Mouse (Mus musculus) lung, postnatal 10 days (tissue): ENCODE data around the gene Arhgap23.

ENCODE experiments used
- DNase-seq: peaks from one replicate; pipeline ENCODE4 v3.0.0; 2021

Gene Arhgap23

GRCm38 (mm10) chr11:97415330-97415711, at the start of gene Arhgap23:
Arhgap23 (plus strand) TSS chr11:97415533.
- DNase-seq = peak; percentile 73

- DNase-seq = no peak
These were observed 49.8 kb upstream of the Arhgap23 start for GRCm38 (mm10) chr11:97365556-97365955.

- no peak for DNase-seq
These were observed 46.8 kb upstream of the Arhgap23 start for GRCm38 (mm10) chr11:97368501-97368900.

GRCm38 (mm10) chr11:97370329-97371091, 44.8 kb upstream of the Arhgap23 start:
- DNase-seq = peak; percentile 45

GRCm38 (mm10) chr11:97372159-97372864, 43.0 kb upstream of the Arhgap23 start:
- no peak for DNase-seq

GRCm38 (mm10) chr11:97373402-97373801, 41.9 kb upstream of the Arhgap23 start:
- no peak for DNase-seq

- no peak for DNase-seq
These were observed 35.3 kb upstream of the Arhgap23 start for GRCm38 (mm10) chr11:97380036-97380435.

GRCm38 (mm10) chr11:97383017-97383416, 32.3 kb upstream of the Arhgap23 start:
- no peak for DNase-seq

- no peak for DNase-seq
These were observed 31.6 kb upstream of the Arhgap23 start for GRCm38 (mm10) chr11:97383764-97384163.

- DNase-seq = no peak
These were observed 27.5 kb upstream of the Arhgap23 start for GRCm38 (mm10) chr11:97387811-97388210.

- DNase-seq = peak; percentile 64
These were observed 26.2 kb upstream of the Arhgap23 start for GRCm38 (mm10) chr11:97389127-97389526.

- DNase-seq = no peak
These were observed 21.7 kb upstream of the Arhgap23 start for GRCm38 (mm10) chr11:97393658-97394057.

- DNase-seq = no peak
These were observed 21.2 kb upstream of the Arhgap23 start for GRCm38 (mm10) chr11:97394146-97394545.

- DNase-seq = no peak
These were observed 16.8 kb upstream of the Arhgap23 start for GRCm38 (mm10) chr11:97398506-97398905.

- peak; percentile 93 for DNase-seq
These were observed 15.2 kb upstream of the Arhgap23 start for GRCm38 (mm10) chr11:97399958-97400710.

- no peak for DNase-seq
These were observed 14.3 kb upstream of the Arhgap23 start for GRCm38 (mm10) chr11:97401082-97401481.

GRCm38 (mm10) chr11:97401686-97402435, 13.5 kb upstream of the Arhgap23 start:
- no peak for DNase-seq

- DNase-seq = no peak
These were observed 12.6 kb upstream of the Arhgap23 start for GRCm38 (mm10) chr11:97402746-97403145.

GRCm38 (mm10) chr11:97403614-97404183, 11.6 kb upstream of the Arhgap23 start:
- no peak for DNase-seq

GRCm38 (mm10) chr11:97404184-97404760, 11.1 kb upstream of the Arhgap23 start:
- peak; percentile 68 for DNase-seq

GRCm38 (mm10) chr11:97404761-97405190, 10.6 kb upstream of the Arhgap23 start:
- DNase-seq = peak; percentile 59
